Mouse (Mus musculus) layer of hippocampus, adult 11-12 months (tissue): ENCODE measurements around the gene Tnfsfm13.
A peak's percentile ranks its signal among the peaks of the same experiment; 100 is the strongest.
"Not testable (repeated sequence)": the region's sequence is repeated elsewhere in the genome, so short reads cannot be mapped to it uniquely, and the experiment has no call there.

Experiments used
- DNase-seq: peaks from one replicate; pipeline ENCODE4 v3.0.0; 2022; ENCODE audit warnings: low spot score

Tnfsfm13 gene

DNA sequence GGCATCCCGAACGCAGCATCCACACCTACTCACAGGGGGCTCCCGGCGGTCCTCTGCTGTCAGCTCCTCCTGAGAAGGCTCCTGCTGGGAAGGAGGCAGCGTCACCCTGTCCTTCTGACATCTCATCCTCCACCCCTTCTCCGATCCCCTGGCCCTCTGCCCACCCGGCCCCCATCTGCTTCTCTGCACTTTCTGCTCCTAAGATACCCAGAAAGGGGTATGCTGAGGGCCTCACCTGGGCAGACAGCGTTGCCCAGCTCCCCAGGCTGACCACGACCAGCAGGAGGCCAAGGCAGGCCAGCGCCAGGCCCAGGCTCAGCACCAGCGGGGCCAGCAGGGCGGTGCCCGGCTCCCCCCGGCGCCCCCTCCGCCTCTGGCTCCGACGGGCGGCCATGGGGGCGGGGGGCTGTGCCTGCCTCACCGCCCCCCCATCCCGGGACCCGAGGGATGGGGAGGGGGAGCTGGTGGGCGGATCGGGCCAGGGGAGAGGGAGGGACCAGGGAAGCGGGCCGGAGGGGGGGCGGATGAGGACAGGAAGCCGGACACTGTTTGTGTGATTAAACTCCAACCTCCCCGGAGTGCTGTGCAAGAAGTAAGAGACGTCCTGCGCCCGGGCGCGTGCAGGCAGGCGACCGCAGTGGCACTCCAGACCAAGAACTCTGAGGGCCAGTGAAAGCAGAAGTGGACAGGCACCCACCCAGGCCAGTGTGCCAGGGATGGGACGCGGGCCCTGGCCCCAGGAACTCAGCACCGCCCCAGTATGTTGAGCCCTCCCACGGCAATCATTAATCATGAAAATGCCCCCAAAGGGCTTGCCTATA lies at the start of gene Tnfsfm13, which contains the start of gene Tnfsf12:
Gene Tnfsfm13 (minus strand): TSS at position 738 of the 821 bp plus-strand sequence.
Gene Tnfsf12 (minus strand): TSS at position 489 of the 821 bp plus-strand sequence.
- DNase-seq: peak; percentile 62

DNA sequence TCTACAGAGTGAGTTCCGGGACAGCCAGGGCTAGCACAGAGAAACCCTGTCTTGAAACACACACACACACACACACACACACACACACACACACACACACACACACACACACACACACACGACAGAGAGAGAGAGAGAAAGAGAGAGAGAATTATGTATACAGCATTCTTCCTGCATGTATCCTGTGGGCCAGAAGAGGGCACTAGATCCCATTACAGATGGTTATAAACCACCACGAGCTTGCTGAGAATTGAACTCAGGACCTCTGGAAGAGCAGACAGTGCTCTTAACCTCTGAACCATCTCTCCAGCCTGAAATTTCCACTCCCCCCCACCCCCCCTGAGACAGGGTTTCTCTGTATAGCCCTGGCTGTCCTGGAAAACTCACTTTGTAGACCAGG lies 35.5 kb upstream of the Tnfsfm13 start:
- not testable (repeated sequence) for DNase-seq

DNA sequence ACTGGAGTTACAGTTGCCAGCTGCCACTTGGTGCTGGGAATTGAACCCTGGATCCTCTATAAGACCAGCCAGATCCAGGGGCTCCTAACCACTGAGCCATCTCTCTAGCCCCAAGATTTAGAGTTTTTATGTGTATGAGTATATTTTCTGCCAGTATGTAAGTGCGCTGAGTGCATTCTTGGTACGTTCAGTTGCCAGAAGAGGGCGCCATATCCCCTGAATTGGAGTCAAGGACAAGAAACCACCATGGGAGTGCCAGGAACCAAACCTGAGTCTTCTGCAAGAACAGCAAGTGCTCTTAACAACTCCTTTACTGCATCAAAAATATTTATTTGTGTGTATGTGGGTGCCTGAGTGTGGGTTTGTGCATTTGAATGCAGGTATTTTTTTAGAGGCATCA lies 33.2 kb upstream of the Tnfsfm13 start:
- DNase-seq: peak; percentile 42

DNA sequence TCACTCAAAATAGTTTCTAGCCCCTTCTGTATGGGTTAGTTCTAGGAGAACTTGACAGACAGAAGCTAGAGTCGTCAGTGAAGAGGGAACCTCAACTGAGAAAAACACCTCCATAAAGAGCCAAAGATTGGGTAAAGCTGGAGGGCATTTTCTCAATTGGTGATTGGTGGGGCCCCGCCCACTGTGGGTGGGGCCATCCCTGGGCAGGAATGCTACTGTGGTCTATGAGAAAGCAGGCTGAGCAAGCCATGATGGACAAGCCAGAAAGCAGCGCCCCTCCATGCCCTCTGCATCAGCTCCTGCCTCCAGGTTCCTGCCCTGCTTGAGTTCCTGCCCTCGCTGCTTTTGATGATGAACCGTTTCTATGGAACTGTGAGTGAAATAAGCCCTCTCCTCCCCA lies 30.1 kb upstream of the Tnfsfm13 start:
- no peak for DNase-seq

DNA sequence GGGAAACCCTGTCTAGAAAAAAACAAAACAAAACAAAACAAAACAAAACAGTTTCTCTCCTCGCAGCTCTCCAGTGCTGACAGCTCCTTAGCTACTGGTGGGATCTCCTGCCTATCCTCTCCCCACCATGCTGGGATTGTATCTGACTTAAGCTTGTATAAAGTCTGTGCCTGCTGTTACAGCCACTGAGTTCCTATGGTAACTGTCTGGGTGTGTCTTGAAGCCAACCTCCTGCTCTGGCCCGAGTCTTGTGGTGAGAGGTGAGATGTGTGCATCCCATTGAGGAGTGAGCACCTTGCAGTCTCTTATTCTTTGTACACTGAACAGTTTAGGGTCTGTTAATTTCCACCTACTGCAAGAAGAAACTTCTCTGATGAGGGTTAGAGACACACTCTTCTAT lies 27.2 kb upstream of the Tnfsfm13 start:
- no peak for DNase-seq

DNA sequence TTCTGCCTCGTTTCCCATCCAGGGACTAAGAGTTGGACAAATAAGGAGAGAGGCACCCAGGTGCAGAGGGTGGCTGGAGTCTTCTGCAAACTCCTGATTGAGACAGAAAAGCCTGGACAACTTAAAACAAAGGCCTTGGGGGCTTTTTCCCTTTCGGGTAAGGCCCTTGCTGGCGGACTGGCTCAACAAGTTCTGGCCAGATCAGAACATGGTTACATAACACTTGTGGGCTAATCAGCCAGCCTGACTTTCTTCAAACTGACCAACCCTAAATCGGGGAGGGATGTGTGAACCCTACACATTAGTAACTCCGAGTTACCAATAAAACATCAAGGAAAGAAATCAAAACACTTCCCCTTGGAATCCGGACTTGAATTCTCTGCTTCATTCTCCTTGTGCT lies 25.0 kb upstream of the Tnfsfm13 start:
- no peak for DNase-seq

DNA sequence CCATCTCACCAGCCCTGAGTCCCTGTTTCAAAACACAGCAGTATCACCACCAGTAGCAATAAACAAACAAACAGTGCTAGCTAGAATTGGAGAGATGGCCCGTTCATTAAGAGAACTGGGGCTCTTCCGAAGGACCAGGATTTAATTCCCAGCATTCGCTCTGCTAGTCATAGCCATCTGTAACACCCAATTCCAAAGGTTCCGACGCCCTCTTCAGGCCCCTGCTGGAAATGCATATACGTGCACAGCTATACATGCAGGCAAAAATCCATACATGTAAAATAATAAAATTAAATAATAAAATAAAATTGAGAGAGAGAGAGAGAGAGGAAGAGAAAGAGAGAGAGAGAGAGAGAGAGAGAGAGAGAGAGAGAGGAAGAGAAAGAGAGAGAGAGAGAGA lies 23.5 kb upstream of the Tnfsfm13 start:
- no peak for DNase-seq

DNA sequence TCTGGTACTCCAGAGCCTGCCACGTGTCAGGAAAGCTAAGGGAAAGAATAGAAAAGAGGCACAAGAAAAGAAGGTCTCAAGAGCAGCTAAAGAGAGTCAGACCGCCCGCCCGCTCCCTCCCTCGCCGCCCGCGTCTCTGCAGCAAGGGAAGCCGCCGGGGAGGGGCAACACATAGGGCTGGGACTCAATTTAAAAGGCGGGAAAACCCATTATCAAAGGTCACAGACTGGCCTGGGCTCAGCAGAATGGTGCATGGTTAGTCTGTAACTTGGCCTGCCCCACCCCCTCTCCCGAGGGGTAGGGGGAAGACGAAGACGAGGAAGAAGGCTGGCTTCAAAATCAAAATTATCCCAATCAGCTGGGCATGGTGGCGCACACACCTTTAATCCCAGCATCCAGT lies 22.8 kb upstream of the Tnfsfm13 start:
- DNase-seq: no peak

DNA sequence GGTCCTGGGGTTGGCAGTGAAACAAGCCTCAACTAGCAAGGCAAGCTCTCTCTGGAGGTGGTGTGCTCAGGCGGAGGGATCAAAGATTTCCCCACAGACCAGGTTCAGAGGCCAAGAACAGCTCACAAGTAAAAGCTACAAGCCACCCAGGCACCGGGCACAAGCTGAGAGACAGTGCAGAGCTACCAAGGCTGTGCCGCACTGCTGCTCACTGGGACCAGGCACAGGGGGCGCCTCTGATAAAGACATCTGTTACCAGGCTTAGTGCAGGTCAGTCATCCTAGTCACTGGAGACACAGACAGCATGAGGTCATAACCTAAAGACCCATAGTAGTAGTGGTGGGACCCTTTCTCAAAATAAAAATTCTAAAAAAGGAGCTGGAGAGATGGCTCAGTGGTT lies 21.1 kb upstream of the Tnfsfm13 start:
- no peak for DNase-seq

DNA sequence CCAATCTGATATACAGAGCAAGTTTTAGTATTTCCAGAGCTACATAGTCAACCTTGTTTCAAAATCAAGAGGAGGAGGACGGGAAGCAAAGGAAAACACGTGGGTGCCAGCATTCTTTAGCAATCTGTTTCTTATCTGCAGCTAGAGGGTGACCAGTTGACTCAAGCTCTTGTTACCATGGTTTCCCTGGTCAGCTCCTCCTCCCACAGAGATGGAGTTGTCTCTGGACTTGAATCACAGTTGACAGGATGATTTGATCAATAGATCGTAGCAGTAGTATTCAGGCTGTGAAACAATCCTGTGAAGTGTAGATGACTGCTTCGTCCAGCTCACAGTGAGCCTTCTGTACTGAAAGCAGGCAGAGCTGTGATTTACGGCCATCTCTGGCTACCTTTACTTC lies 20.0 kb upstream of the Tnfsfm13 start:
- DNase-seq: no peak

DNA sequence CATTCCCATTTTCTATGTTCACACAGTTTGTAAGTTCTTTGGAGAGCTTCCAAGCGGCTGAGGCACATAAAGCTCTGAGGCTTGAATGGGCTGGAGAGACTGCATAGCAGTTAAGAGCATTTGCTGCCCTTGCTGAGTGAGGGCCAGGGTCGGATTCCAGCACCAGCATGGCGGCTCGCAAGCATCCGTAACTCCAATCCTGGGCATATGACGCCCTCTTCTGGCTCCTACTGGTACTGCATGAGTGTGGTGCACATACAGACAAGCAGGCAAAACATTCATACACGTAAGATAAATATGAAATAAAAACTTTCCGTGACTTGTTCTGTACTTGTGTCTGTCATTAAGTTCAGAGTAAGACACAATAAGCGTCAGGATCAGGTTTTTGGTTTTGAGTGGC lies 19.6 kb upstream of the Tnfsfm13 start:
- no peak for DNase-seq

DNA sequence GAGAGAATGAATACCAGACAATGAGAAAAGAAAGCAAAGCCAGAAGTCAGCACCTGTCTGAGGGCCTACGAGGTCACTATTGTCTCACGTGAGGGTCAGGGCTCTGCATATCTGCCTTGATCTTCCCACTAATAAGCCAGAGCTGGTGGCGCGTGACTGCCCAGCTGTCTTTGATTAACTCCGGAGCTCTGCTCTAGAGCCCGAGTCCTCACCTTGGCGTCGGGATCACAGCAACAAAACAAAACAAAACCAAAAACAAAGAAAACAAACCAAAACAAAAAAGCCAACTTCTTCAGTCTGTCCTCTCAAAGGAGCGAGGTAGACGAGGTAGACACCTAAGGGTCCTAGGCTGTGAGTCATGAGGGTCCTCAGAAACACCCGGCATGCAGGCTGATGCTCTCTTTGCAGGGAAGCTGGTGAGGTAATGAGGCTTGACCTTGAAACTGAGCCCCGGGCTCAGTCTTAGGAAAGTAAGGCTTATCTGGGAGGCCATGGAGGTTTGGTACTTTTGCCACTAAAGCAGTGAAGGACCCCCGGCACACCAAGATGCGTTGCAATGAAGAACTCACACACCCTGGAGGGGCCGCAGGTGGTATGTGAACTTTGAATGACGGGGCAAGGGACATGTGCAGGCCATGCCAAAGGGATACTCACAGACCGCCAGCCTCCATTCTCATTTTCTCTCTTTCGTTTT lies 18.9 kb upstream of the Tnfsfm13 start:
- no peak for DNase-seq

DNA sequence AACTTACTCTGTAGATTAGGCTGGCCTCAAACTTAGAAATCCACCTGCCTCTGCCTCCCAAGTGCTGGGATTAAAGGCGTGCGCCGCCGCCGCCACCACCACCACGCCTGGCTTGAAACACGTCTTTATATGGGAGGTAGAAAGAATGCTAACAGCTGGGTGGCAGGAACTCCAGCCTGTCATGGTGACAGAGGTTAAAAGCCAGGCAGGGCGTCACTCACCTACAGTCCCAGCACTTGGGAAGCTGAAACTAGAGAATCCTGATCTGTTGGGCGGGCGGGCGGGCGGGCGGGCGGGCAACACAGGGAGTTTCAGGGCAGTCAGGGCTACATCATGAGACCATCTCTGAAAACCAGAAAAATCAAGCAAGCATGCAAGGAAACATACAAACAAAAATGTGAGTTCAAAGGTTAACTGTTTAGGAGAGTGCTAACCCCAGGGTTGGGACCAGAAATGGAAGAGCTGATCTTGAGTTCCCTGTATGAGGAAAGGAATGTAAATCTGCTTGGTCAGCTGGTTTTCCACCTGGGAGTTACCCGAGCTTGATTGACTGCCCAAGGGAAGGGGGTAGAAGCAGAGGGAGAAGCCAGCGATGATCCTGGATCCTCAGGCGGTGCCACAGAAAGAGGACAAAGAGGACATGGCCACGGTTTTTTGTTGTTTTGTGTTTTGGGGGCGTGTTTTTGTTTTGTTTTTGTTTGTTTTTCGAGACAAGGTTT lies 17.2 kb upstream of the Tnfsfm13 start:
- no peak for DNase-seq

DNA sequence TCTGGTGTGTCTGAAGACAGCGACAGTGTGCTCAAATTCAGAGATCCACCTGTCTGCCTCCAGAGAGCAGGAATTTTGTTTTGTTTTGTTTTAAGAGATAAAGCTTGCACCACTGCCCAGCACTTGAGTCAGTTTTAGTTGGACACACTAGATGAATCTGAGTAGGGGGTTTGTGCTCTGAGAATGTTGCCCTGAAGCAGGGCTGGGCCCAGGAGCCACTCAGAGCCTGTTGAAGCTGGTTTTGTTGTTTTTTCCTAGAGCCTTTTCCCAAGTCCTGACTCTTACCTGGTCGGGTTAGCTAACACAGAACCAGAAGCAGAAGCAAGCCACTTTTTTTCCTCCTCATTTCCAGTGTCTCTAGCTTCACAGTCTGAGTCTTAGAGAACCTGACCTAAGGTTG lies 15.2 kb upstream of the Tnfsfm13 start:
- DNase-seq: no peak

DNA sequence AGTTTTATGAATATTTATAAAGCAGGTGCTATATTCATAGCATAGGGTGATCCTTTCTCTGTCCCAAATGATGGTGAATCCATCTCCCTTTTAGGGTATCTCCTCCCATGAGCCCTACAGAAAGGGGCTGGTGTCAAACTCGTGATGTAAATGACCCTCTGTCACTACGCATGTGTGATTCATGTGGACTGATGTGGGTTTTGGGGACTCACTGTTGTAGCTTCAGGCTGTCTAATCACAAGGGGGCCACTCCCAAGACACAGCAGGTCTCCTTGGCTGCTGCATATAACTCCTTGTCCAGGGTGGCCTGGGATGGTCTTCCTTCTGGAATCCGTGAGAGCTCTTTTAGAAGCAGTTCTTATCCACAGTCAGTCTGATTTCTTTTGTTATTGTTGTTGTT lies 14.6 kb upstream of the Tnfsfm13 start:
- no peak for DNase-seq

DNA sequence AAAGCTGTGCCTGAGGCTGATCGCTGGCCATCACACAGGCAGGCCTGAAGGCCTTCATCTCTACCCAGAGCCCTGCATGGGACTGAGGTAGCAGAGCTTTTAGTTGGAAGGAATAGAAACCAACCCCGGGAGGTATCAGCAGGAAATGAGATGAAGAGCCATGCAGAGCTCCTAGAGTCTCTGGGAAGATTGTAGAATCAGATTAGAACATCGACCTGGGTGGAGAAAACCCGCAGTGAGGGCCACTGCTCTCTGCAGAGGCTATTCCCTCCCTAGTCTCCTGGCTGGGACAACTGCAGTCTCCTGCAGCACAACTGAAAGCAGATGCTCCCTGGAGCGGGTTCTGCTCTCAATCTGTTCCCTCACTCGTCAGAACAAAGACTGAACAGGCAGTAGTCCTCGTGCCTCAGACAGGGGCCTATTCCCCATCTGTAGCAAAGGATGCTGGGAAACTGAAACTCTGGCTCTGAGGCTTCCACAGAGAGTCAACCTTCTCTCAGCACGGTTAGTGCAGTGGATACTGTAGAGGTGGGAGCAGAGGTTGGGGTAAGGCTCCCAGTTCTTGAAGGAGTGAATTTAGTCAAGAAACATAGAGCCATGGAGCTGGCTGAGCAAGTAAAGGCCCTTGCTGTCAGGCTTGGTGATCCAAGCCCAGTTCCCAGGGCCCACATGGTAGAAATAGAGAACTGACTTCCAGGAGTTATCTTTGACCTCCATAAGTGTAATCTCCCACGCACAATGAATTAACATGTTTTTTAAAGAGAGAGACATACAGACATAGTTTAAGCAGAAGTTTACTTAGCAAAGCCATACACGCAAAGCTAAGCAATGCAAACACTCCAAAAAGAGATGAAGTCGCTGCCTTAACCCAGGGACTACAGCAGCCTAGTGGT lies 13.9 kb upstream of the Tnfsfm13 start:
- DNase-seq: peak; percentile 29

DNA sequence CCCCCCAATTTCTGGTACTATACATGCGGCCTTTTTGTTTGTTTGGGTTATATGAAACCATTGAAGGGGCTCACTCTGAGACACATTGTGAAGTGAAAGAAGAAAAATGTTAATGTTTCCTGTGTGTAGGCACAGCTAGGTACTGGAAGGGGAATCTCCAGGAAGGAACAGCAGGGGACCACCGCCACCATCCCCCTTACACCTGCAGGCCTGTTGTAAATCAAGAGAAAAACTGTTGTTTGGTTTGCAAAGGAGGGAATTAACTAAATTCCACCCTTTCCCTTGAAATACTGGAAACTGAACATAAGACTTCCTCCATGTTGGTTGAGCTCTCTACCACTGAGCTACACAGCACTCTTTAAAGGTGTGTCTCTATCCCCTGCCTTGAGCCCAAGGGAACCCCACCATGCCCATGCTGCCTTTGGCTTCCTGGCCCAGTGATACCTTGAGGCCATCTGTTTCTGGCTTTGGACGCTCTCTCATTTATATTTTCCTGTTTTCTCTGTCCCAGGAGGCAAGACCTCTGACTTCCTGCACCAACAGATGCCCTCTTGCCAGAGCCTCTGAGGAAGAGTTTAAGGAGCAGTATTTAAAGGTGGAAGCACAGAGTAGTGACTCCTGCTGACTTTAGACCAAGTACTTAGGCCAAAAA lies 12.8 kb upstream of the Tnfsfm13 start:
- no peak for DNase-seq

DNA sequence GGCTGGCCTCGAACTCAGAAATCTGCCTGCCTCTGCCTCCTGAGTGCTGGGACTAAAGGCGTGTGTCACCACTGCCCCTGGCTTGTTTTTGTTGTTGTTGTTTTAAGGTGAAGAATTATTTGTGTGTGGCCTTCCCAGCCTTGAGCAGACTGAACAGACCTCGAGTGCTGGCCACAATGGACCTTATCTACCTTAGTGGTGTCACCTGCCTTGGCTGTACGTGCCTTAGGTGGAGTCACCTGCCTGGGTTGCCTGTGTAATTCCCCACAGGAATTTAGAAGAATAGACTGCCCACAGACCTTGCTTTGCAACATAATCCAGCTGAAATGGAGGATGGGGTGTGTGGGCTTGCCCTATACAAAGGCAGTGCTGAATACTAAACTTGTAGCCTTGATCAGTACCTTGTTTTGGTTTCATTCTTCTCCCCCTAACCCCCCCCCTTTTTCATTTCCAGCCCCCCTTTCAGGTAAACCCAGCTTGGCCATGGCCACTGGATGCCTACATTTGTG lies 12.0 kb upstream of the Tnfsfm13 start:
- DNase-seq: no peak

DNA sequence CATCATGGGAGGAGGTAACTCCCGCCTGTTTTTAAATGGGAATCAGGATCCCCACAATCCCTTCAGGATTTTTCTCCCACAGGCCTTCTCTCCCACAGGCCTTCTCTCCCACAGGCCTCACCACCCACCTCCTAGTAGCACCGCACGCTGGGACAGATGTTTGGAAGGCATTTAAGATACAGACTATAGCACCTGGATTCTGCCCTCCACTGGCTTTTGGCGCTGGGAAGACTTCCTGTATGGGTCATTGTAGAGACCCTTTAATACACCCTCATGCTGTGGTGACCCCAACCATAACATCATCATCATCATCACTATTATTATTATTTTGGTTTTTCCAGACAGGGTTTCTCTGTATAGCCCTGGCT lies 11.6 kb upstream of the Tnfsfm13 start:
- no peak for DNase-seq

DNA sequence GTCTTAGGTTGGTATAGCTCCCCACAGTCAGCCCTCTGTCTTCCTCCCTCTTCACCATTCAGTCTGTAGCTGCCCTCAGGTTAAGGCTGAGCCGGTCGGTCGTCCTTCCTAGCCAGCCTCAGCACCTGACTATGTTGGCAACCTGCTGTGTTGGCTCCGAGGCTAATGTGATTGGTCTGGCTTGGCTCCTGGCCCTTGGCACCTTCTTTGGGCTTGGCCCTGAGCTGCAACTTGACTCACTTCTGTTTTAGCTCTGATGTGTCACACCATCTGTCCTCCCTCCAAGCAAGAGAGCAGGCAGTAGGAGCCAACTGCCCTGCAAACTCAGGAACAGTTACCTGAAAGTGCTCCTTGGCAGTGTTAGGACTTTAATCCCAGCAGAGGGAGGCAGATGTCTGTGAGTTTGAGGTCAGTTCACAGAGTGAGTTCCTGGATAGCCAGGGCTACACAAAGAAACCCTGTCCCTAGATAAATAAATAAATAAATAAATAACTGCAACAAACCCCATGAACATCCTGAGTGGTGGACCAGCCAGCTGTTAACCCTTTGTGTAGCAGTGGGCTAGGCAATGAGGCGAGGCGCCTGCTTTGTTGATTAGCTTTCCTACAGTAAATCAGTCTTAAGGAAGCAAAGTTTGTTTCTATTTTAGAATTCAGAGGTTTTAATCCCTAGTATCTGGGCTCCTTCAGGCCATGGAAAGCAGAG lies 11.0 kb upstream of the Tnfsfm13 start:
- peak; percentile 28 for DNase-seq

DNA sequence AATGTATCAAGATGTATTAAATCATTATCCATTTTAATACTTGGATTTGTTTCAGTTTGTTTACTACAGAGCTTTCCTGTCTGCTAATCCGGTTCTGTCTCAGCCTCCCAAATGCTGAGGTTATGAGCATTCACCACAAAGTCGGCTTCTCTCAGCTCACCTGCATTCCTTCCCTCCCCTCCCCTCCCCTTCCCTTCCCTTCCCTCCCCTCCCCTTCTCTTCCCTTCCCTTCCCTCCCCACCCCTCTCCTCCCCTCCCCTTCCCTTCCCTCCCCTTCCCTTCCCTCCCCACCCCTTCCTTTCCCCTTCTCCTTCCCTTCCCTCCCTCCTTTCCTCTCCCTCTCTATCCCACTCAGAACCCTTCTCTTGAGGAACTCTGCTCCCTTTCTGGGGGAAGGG lies 8.7 kb upstream of the Tnfsfm13 start:
- DNase-seq: no peak
